Mouse (Mus musculus) bone marrow macrophage, adult 2 months (primary cell): Measurements from ENCODE around the gene Peli1.

Source experiments
- CTCF ChIP-seq: IDR thresholded peaks from 2 replicates; pipeline ENCODE4 v1.5.1; 2012; ENCODE audit warnings: low read depth, mild to moderate bottlenecking, low read length, moderate library complexity
- POLR2A ChIP-seq: IDR thresholded peaks from 2 replicates; pipeline ENCODE4 v1.6.1; 2012; ENCODE audit warnings: mild to moderate bottlenecking, low read depth, low read length, borderline replicate concordance

- no peak for TF ChIP-seq CTCF
- TF ChIP-seq POLR2A: no peak
Observed at GRCm38 (mm10) chr11:21166495-21167096, 75.5 kb downstream of the Peli1 start.
